Mouse (Mus musculus): ENCODE measurements around the gene Colca2.

DNA sequence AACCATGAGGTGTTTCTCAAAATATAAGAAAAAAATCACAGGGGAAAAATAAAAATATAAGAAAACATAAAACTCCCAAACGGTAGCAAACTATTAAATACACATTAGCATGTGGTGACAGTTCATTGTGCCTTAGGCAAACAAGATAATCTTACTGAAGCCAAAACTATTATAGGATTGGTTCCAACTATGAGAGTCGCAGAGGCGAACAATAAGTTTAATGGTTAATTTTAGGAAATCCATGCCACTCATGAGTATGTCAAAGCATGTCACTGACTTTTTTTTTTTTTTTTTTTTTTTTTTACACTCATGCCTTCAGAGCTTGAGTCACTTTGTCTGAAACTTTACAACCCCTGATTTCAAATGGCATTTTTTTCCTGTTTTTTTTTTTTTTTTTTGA is 28.0 kb upstream of the Colca2 start:
- no peak for TF ChIP-seq CTCF (IDR thresholded peaks at IDR 0.05; ENCODE audit: extremely low read depth, insufficient read depth, insufficient read length, insufficient replicate concordance)
- TF ChIP-seq POLR2A (IDR thresholded peaks at IDR 0.05; ENCODE audit: low read depth, low read length): no peak
